Mouse (Mus musculus) MEL (cell line): ENCODE data around the gene Mib2. TPM values are rescaled to one million over a fixed set of nuclear protein-coding genes. Genes with fewer than 3 reads are reported as not detected.

Source experiments
- DNase-seq: peaks from one replicate; pipeline ENCODE4 v3.0.0; 2011; ENCODE audit warnings: low read depth, low spot score
- H3K27ac ChIP-seq: 2 replicates; pipeline ENCODE4 v1.5.1; 2012; ENCODE audit warnings: low read depth, mild to moderate bottlenecking, control low read depth, low read length, moderate library complexity; ENCODE audit not compliant: control insufficient read depth
- H3K27me3 ChIP-seq, 2 experiments: fragments of 150-350 bp in 1 of 2; sonication (generic) in 1 of 2; 2 replicates each; pipeline ENCODE4 v1.6.1; 2012; ENCODE audit warnings: low read length in 2 of 2, mild to moderate bottlenecking in 2 of 2, improper control_type of control experiment in 1 of 2, moderate library complexity in 1 of 2; ENCODE audit not compliant: insufficient read depth in 2 of 2, control insufficient read depth in 1 of 2
- H3K36me3 ChIP-seq, 2 experiments: 2 replicates each; pipeline ENCODE4 v1.6.1; 2012 to 2014; ENCODE audit warnings: low read length in 2 of 2, improper control_type of control experiment in 1 of 2, inconsistent platforms in 1 of 2, mild to moderate bottlenecking in 1 of 2; ENCODE audit not compliant: insufficient read depth in 2 of 2, control insufficient read depth in 1 of 2
- H3K4me1 ChIP-seq, 2 experiments: fragments of 150-350 bp in 1 of 2; sonication (generic) in 1 of 2; 2 replicates each; pipeline ENCODE4 v1.6.1; 2012; ENCODE audit warnings: low read length in 2 of 2, improper control_type of control experiment in 1 of 2, mild to moderate bottlenecking in 1 of 2; ENCODE audit not compliant: insufficient read depth in 2 of 2, control insufficient read depth in 1 of 2
- H3K4me3 ChIP-seq, 2 experiments: fragments of 150-350 bp in 1 of 2; sonication (generic) in 1 of 2; 2 replicates each; pipeline ENCODE4 v1.5.1; 2012; ENCODE audit warnings: low read depth in 2 of 2, low read length in 2 of 2, mild to moderate bottlenecking in 2 of 2, moderate library complexity in 2 of 2, control low read depth in 1 of 2, improper control_type of control experiment in 1 of 2; ENCODE audit not compliant: control insufficient read depth in 1 of 2, insufficient read depth in 1 of 2
- H3K79me2 ChIP-seq: 2 replicates; pipeline ENCODE4 v1.6.1; 2012; ENCODE audit warnings: mild to moderate bottlenecking, low read length, moderate library complexity; ENCODE audit not compliant: control insufficient read depth, poor library complexity, insufficient read depth
- H3K9ac ChIP-seq: 2 replicates; pipeline ENCODE4 v1.6.1; 2012; ENCODE audit warnings: low read depth, mild to moderate bottlenecking, control low read depth, low read length, moderate library complexity; ENCODE audit not compliant: control insufficient read depth, poor library complexity, severe bottlenecking
- H3K9me3 ChIP-seq: fragments of 150-350 bp; sonication (generic); replicated peaks from 2 replicates; pipeline ENCODE4 v1.6.1; 2012; ENCODE audit warnings: mild to moderate bottlenecking, low read length, improper control_type of control experiment, moderate library complexity; ENCODE audit not compliant: insufficient read depth
- CHD1 ChIP-seq: IDR thresholded peaks from 2 replicates; pipeline ENCODE4 v1.6.1; 2012; ENCODE audit warnings: low read depth, mild to moderate bottlenecking, inconsistent platforms, low read length, improper control_type of control experiment
- ELF1 ChIP-seq: IDR thresholded peaks from 2 replicates; pipeline ENCODE4 v1.6.1; 2014; ENCODE audit warnings: low read depth, mild to moderate bottlenecking, inconsistent platforms, low read length, improper control_type of control experiment, moderate library complexity
- EP300 ChIP-seq, 2 experiments: IDR thresholded peaks; 2 replicates each; pipeline ENCODE4 v1.6.1; 2011; ENCODE audit warnings: improper control_type of control experiment in 2 of 2, low read length in 2 of 2, low read depth in 1 of 2, mild to moderate bottlenecking in 1 of 2
- ETS1 ChIP-seq: IDR thresholded peaks from 2 replicates; pipeline ENCODE4 v1.6.1; 2012; ENCODE audit warnings: low read depth, mild to moderate bottlenecking, inconsistent platforms, low read length, improper control_type of control experiment, moderate library complexity
- GABPA ChIP-seq: IDR thresholded peaks from 2 replicates; pipeline ENCODE4 v1.6.1; 2012; ENCODE audit warnings: low read depth, mild to moderate bottlenecking, inconsistent platforms, low read length, improper control_type of control experiment, moderate library complexity
- GATA1 ChIP-seq: IDR thresholded peaks from 2 replicates; pipeline ENCODE4 v1.6.1; 2011; ENCODE audit warnings: low read depth, low read length, improper control_type of control experiment
- HCFC1 ChIP-seq: IDR thresholded peaks from 2 replicates; pipeline ENCODE4 v1.6.1; 2012; ENCODE audit warnings: low read depth, mild to moderate bottlenecking, inconsistent platforms, low read length, improper control_type of control experiment, moderate library complexity
- JUND ChIP-seq: IDR thresholded peaks from 2 replicates; pipeline ENCODE4 v1.6.1; 2011; ENCODE audit warnings: low read depth, mild to moderate bottlenecking, improper control_type of control experiment, low read length
- KAT2A ChIP-seq: conservative IDR thresholded peaks from 2 replicates; pipeline ENCODE4 v1.6.1; 2012; ENCODE audit warnings: low read depth, low read length, improper control_type of control experiment, inconsistent platforms
- MAFK ChIP-seq: IDR thresholded peaks from 2 replicates; pipeline ENCODE4 v1.6.1; 2011; ENCODE audit warnings: low read depth, mild to moderate bottlenecking, low read length, improper control_type of control experiment, borderline replicate concordance
- MAX ChIP-seq: IDR thresholded peaks from 2 replicates; pipeline ENCODE4 v1.6.1; 2011; ENCODE audit warnings: low read length, improper control_type of control experiment
- MAZ ChIP-seq: IDR thresholded peaks from 2 replicates; pipeline ENCODE4 v1.6.1; 2012; ENCODE audit warnings: low read depth, mild to moderate bottlenecking, inconsistent platforms, low read length, improper control_type of control experiment
- MEF2A ChIP-seq: IDR thresholded peaks from 2 replicates; pipeline ENCODE4 v1.6.1; 2014; ENCODE audit warnings: low read depth, mild to moderate bottlenecking, inconsistent platforms, low read length, improper control_type of control experiment; ENCODE audit not compliant: poor library complexity, insufficient replicate concordance, severe bottlenecking; ENCODE audit errors: extremely low read depth
- MYB ChIP-seq: IDR thresholded peaks from 2 replicates; pipeline ENCODE4 v1.6.1; 2011; ENCODE audit warnings: mild to moderate bottlenecking, low read depth, low read length, improper control_type of control experiment
- NELFE ChIP-seq: IDR thresholded peaks from 2 replicates; pipeline ENCODE4 v1.6.1; 2011; ENCODE audit warnings: low read depth, low read length, improper control_type of control experiment
- POLR2A ChIP-seq, 2 experiments: IDR thresholded peaks; 2 replicates each; pipeline ENCODE4 v1.6.1; 2011 to 2012; ENCODE audit warnings: low read length in 2 of 2, mild to moderate bottlenecking in 2 of 2, control low read depth in 1 of 2, improper control_type of control experiment in 1 of 2, low read depth in 1 of 2, moderate library complexity in 1 of 2; ENCODE audit not compliant: control insufficient read depth in 1 of 2, insufficient read depth in 1 of 2, poor library complexity in 1 of 2
- POLR2AphosphoS2 ChIP-seq: IDR thresholded peaks from 2 replicates; pipeline ENCODE4 v1.6.1; 2011; ENCODE audit warnings: low read length, improper control_type of control experiment
- POLR2AphosphoS5 ChIP-seq: IDR thresholded peaks from 2 replicates; pipeline ENCODE4 v1.6.1; 2012; ENCODE audit warnings: low read depth, borderline replicate concordance, mild to moderate bottlenecking, inconsistent platforms, low read length, moderate library complexity, mixed read lengths
- RAD21 ChIP-seq: IDR thresholded peaks from 2 replicates; pipeline ENCODE4 v1.6.1; 2011; ENCODE audit warnings: mild to moderate bottlenecking, low read depth, low read length, improper control_type of control experiment
- SIN3A ChIP-seq: IDR thresholded peaks from 2 replicates; pipeline ENCODE4 v1.6.1; 2012; ENCODE audit warnings: low read length, improper control_type of control experiment, inconsistent platforms
- SMC3 ChIP-seq: IDR thresholded peaks from 2 replicates; pipeline ENCODE4 v1.6.1; 2011; ENCODE audit warnings: low read depth, low read length, improper control_type of control experiment
- TCF12 ChIP-seq: IDR thresholded peaks from 2 replicates; pipeline ENCODE4 v1.6.1; 2014; ENCODE audit warnings: low read depth, mild to moderate bottlenecking, inconsistent platforms, low read length, improper control_type of control experiment, moderate library complexity
- USF1 ChIP-seq: IDR thresholded peaks from 2 replicates; pipeline ENCODE4 v1.6.1; 2014; ENCODE audit warnings: low read depth, mild to moderate bottlenecking, inconsistent platforms, low read length, improper control_type of control experiment, moderate library complexity
- USF2 ChIP-seq, 2 experiments: IDR thresholded peaks; 2 replicates each; pipeline ENCODE4 v1.6.1; 2011 to 2012; ENCODE audit warnings: improper control_type of control experiment in 2 of 2, low read length in 2 of 2, borderline replicate concordance in 1 of 2, inconsistent platforms in 1 of 2, low read depth in 1 of 2, mild to moderate bottlenecking in 1 of 2; ENCODE audit not compliant: insufficient read depth in 1 of 2
- ZKSCAN1 ChIP-seq: IDR thresholded peaks from 2 replicates; pipeline ENCODE4 v1.6.1; 2012; ENCODE audit warnings: low read depth, mild to moderate bottlenecking, inconsistent platforms, low read length, improper control_type of control experiment, moderate library complexity
- ZNF384 ChIP-seq: IDR thresholded peaks from 2 replicates; pipeline ENCODE4 v1.6.1; 2012; ENCODE audit warnings: low read depth, mild to moderate bottlenecking, inconsistent platforms, low read length, improper control_type of control experiment
- polyA plus RNA-seq, 2 experiments: library from polyadenylated mRNA; stranded (reverse) in 1 of 2; unstranded in 1 of 2; fragments of >175 nt in 1 of 2; fragments of >200 nt in 1 of 2; gene quantifications; 2 replicates each; pipeline versions ENCODE4 v1.2.1 to v1.2.4; 2012; ENCODE audit warnings: low replicate concordance in 2 of 2, low read depth in 1 of 2; ENCODE audit not compliant: insufficient read length in 2 of 2, insufficient read depth in 1 of 2, missing spikeins in 1 of 2
- total RNA-seq: library from RNA; depleted of rRNA; stranded (reverse); fragments of 300-350 nt; gene quantifications from 2 replicates; pipeline ENCODE4 v1.2.3, GENCODE M21; 2012

Gene Mib2
- total and polyA plus RNA-seq, 3 experiments = 21.4 to 38.3 TPM; not detected in 1

GRCm38 (mm10) chr4:155654456-155655298 is 14.3 kb downstream of the Mib2 start:
- no peak overlapping the region for H3K27ac ChIP-seq
- H3K27me3 ChIP-seq = no peaks in the 10 kb centered on the region
- no peak overlapping the region for H3K4me3 ChIP-seq
- no peak overlapping the region for H3K9ac ChIP-seq
- H3K36me3 ChIP-seq = peaks cover 0 to 6% of the 10 kb centered on the region in 2 experiments; a peak in 2 of 4 replicates
- H3K9me3 ChIP-seq = no peaks in the 10 kb centered on the region
- no peaks in the 10 kb centered on the region for H3K4me1 ChIP-seq
- DNase-seq = no peak
- TF ChIP-seq GATA1 (no peak), MAX (no peak), POLR2A (IDR thresholded peaks at IDR 0.05; ENCODE audit: control insufficient read depth in 1 of 2, insufficient read depth in 1 of 2, low read depth in 1 of 2, low read length in 2 of 2, poor library complexity in 1 of 2) (no peak), SMC3 (no peak), JUND (no peak), HCFC1 (no peak), USF2 (IDR thresholded peaks at IDR 0.05; ENCODE audit: borderline replicate concordance in 1 of 2, insufficient read depth in 1 of 2, low read depth in 1 of 2, low read length in 2 of 2) (no peak), ETS1 (no peak), USF1 (no peak), TCF12 (no peak), EP300 (IDR thresholded peaks at IDR 0.05; ENCODE audit: low read depth in 1 of 2, low read length in 2 of 2) (no peak), CHD1 (no peak), MEF2A (no peak), ZKSCAN1 (no peak), SIN3A (no peak), GABPA (no peak), NELFE (no peak), MAZ (no peak), KAT2A (no peak)
- H3K79me2 ChIP-seq = no peaks in the 10 kb centered on the region

GRCm38 (mm10) chr4:155654183-155654455 is 14.9 kb downstream of the Mib2 start:
- no peaks in the 10 kb centered on the region for H3K4me1 ChIP-seq
- DNase-seq = no peak
- H3K27me3 ChIP-seq = no peaks in the 10 kb centered on the region
- H3K79me2 ChIP-seq = no peaks in the 10 kb centered on the region
- TF ChIP-seq POLR2AphosphoS5 (no peak), MAZ (no peak), POLR2AphosphoS2 (no peak), MYB (no peak), ZNF384 (no peak), SMC3 (no peak), GABPA (no peak), RAD21 (no peak), ELF1 (no peak), TCF12 (no peak), MAFK (no peak)
- TF ChIP-seq, all 39 proteins: peak for 0
- no peak overlapping the region for H3K4me3 ChIP-seq
- H3K9me3 ChIP-seq = no peaks in the 10 kb centered on the region
- peaks cover 0 to 8% of the 10 kb centered on the region in 2 experiments; a peak in 2 of 4 replicates for H3K36me3 ChIP-seq
- H3K9ac ChIP-seq = no peak overlapping the region
- H3K27ac ChIP-seq = no peak overlapping the region
